Mouse (Mus musculus) midbrain, postnatal 0 days (tissue): ENCODE data around the gene Alk. TPM values are rescaled to one million over a fixed set of nuclear protein-coding genes. Genes with fewer than 3 reads are reported as not detected.
A peak's percentile ranks its signal among the peaks of the same experiment; 100 is the strongest.

Experiments
- ATAC-seq: fragments of 200-750 bp; cut with Nextera tagmentation; 2 replicates; pipeline ENCODE4 v1.8.0; 2017; ENCODE audit warnings: moderate number of reproducible peaks, mild to moderate bottlenecking, moderate TSS enrichment, moderate library complexity; ENCODE audit not compliant: low FRiP score
- DNase-seq: peaks from one replicate; pipeline ENCODE4 v3.0.0-alpha.2; 2015; ENCODE audit warnings: low spot score
- H3K27ac ChIP-seq: fragments of 300-500 bp; sonication (generic); 2 replicates; pipeline ENCODE4 v1.5.1; 2014; ENCODE audit warnings: low read depth, mild to moderate bottlenecking, low read length, mixed read lengths
- H3K27me3 ChIP-seq: fragments of 300-500 bp; sonication (generic); 2 replicates; pipeline ENCODE4 v1.6.1; 2014; ENCODE audit warnings: low read length, control low read depth, mixed read lengths; ENCODE audit not compliant: insufficient read depth
- H3K36me3 ChIP-seq: fragments of 300-500 bp; sonication (generic); 2 replicates; pipeline ENCODE4 v1.6.1; 2014; ENCODE audit warnings: low read length, control low read depth, mixed read lengths; ENCODE audit not compliant: insufficient read depth
- H3K4me1 ChIP-seq: fragments of 300-500 bp; sonication (generic); 2 replicates; pipeline ENCODE4 v1.6.1; 2014; ENCODE audit warnings: mild to moderate bottlenecking, control low read depth, antibody characterized with exemption, low read length, mixed read lengths; ENCODE audit not compliant: insufficient read depth
- H3K4me2 ChIP-seq: fragments of 300-500 bp; sonication (generic); 2 replicates; pipeline ENCODE4 v1.6.1; 2014; ENCODE audit warnings: low read depth, mild to moderate bottlenecking, low read length, mixed read lengths; ENCODE audit not compliant: poor library complexity, severe bottlenecking
- H3K4me3 ChIP-seq: fragments of 300-500 bp; sonication (generic); 2 replicates; pipeline ENCODE4 v1.5.1; 2014; ENCODE audit warnings: low read depth, mild to moderate bottlenecking, low read length, moderate library complexity
- H3K9ac ChIP-seq: fragments of 300-500 bp; sonication (generic); replicated peaks from 2 replicates; pipeline ENCODE4 v1.6.1; 2014; ENCODE audit warnings: mild to moderate bottlenecking, low read length, moderate library complexity, mixed read lengths; ENCODE audit not compliant: poor library complexity, severe bottlenecking
- H3K9me3 ChIP-seq: fragments of 300-500 bp; sonication (generic); 2 replicates; pipeline ENCODE4 v1.6.1; 2016; ENCODE audit warnings: low read length, control low read depth
- CTCF ChIP-seq: IDR thresholded peaks from 2 replicates; pipeline ENCODE4 v1.5.1; 2016; ENCODE audit warnings: antibody characterized with exemption, mild to moderate bottlenecking
- WGBS: fragments of 180-500 bp; shearing (Covaris S2); extraction: QIAGEN DNeasy Blood & Tissue Kit; methylation state at CpG from one replicate; pipeline ENCODE4 v1.1.7; 2014; 5-methylcytosine and 5-hydroxymethylcytosine counted together
- polyA plus RNA-seq: library from polyadenylated mRNA; unstranded; fragments of >200 nt; fragmentation: Nextera tagmentation; extraction: Ambion mirVana; gene quantifications from 2 replicates; pipeline ENCODE4 v1.2.1, GENCODE M21; 2015
- total RNA-seq: library from RNA; depleted of rRNA; stranded (reverse); fragments of >200 nt; gene quantifications from 2 replicates; pipeline ENCODE4 v1.2.3, GENCODE M21; 2014

The Alk gene
- total and polyA plus RNA-seq, 2 experiments from 2014 or later, result 5.2 to 17.6 TPM

GRCm38 (mm10) chr17:71865437-71865836 lies 739.0 kb downstream of the Alk start:
- Histone ChIP-seq H3K9ac (no peak overlapping the region), H3K4me3 (no peak overlapping the region), H3K36me3 (no peaks in the 10 kb centered on the region), H3K4me1 (peaks cover 5% of the 10 kb centered on the region; the same call in 1 of the 2 replicates), H3K9me3 (no peaks in the 10 kb centered on the region), H3K27ac (no peak overlapping the region), H3K4me2 (no peak overlapping the region), H3K27me3 (no peaks in the 10 kb centered on the region)
- no peak for TF ChIP-seq CTCF
- ATAC-seq (no peak), DNase-seq (no peak)
- 83% methylated on average over 5 of the region's 5 CpGs for WGBS

GRCm38 (mm10) chr17:71864039-71864438 lies 740.4 kb downstream of the Alk start:
- no peaks in the 10 kb centered on the region for H3K27me3 ChIP-seq
- DNase-seq (no peak), ATAC-seq (no peak)
- WGBS, result 75% methylated on average over 8 of the region's 8 CpGs
- TF ChIP-seq CTCF, result no peak
- H3K27ac ChIP-seq, result no peak overlapping the region
- peaks cover 4% of the 10 kb centered on the region; the same call in 1 of the 2 replicates for H3K36me3 ChIP-seq
- no peak overlapping the region for H3K4me3 ChIP-seq
- no peaks in the 10 kb centered on the region for H3K9me3 ChIP-seq
- H3K4me1 ChIP-seq, result no peaks in the 10 kb centered on the region
- no peak overlapping the region for H3K9ac ChIP-seq
- no peak overlapping the region for H3K4me2 ChIP-seq

GRCm38 (mm10) chr17:71862895-71863294 lies 741.5 kb downstream of the Alk start:
- no peak overlapping the region for H3K27ac ChIP-seq
- H3K4me3 ChIP-seq, result no peak overlapping the region
- no peak overlapping the region for H3K4me2 ChIP-seq
- no peaks in the 10 kb centered on the region for H3K4me1 ChIP-seq
- no peak for ATAC-seq
- 89% methylated on average over 4 of the region's 4 CpGs for WGBS
- TF ChIP-seq CTCF, result no peak
- H3K36me3 ChIP-seq, result peaks cover 6% of the 10 kb centered on the region; the same call in 1 of the 2 replicates
- H3K9me3 ChIP-seq, result no peaks in the 10 kb centered on the region
- H3K9ac ChIP-seq, result no peak overlapping the region
- H3K27me3 ChIP-seq, result no peaks in the 10 kb centered on the region
- DNase-seq, result no peak

- Histone ChIP-seq H3K4me3 (no peak overlapping the region), H3K4me2 (no peak overlapping the region), H3K36me3 (peaks cover 6% of the 10 kb centered on the region; the same call in 1 of the 2 replicates), H3K9ac (no peak overlapping the region), H3K9me3 (no peaks in the 10 kb centered on the region), H3K27me3 (no peaks in the 10 kb centered on the region), H3K27ac (no peak overlapping the region), H3K4me1 (no peaks in the 10 kb centered on the region)
- DNase-seq (peak; percentile 31), ATAC-seq (no peak)
- WGBS, result 72% methylated on average over 3 of the region's 3 CpGs
- no peak for TF ChIP-seq CTCF
Observed at GRCm38 (mm10) chr17:71862184-71862583, 742.2 kb downstream of the Alk start.

- Histone ChIP-seq H3K9ac (no peak overlapping the region), H3K4me2 (no peak overlapping the region), H3K27me3 (no peaks in the 10 kb centered on the region), H3K4me1 (no peaks in the 10 kb centered on the region), H3K27ac (no peak overlapping the region), H3K4me3 (no peak overlapping the region), H3K36me3 (peaks cover 17% of the 10 kb centered on the region), H3K9me3 (no peaks in the 10 kb centered on the region)
- 86% methylated on average over 3 of the region's 3 CpGs for WGBS
- peak; percentile 64 for DNase-seq
- ATAC-seq, result no peak
- TF ChIP-seq CTCF, result peak; percentile 83
Observed at GRCm38 (mm10) chr17:71831960-71832359, 772.5 kb downstream of the Alk start.

GRCm38 (mm10) chr17:71828647-71829414 lies 775.6 kb downstream of the Alk start:
- no peaks in the 10 kb centered on the region for H3K9me3 ChIP-seq

More at GRCm38 (mm10) chr17:71828647-71829414, 775.6 kb downstream of the Alk start:
- H3K9ac ChIP-seq, result no peak overlapping the region
- DNase-seq, result no peak
- H3K4me1 ChIP-seq, result no peaks in the 10 kb centered on the region
- WGBS, result 72% methylated on average over 12 of the region's 12 CpGs
- H3K4me3 ChIP-seq, result no peak overlapping the region
- no peak overlapping the region for H3K4me2 ChIP-seq
- no peak for TF ChIP-seq CTCF
- H3K27ac ChIP-seq, result no peak overlapping the region
- ATAC-seq, result no peak
- H3K27me3 ChIP-seq, result no peaks in the 10 kb centered on the region
- H3K36me3 ChIP-seq, result peaks cover 27% of the 10 kb centered on the region
